9 mouse cellular contexts compared by ENCODE assay signal in genomic region chr10:59814505-59815155, GRCm38 (mm10).
DNase-seq lines count a peak whose midpoint lies in the region; ATAC-seq and TF ChIP-seq lines count a peak whose summit lies in the region.
"Had no signal": no experiment of that assay in that cellular context is flagged by ENCODE, and none has a peak within 500 bp of the region (broad histone marks: within the 10 kb centered on the region; RNA-seq: fewer than 3 reads in every experiment).

No protein-coding gene starts in this region.

- WGBS in hindbrain, embryonic 11.5 days = 76% methylated on average over 7 of the region's 7 CpGs
- WGBS in hindbrain, embryonic 14.5 days = 78% methylated on average over 7 of the region's 7 CpGs
- 71% methylated on average over 7 of the region's 7 CpGs for WGBS in embryonic facial prominence, embryonic 12.5 days
- 76% methylated on average over 7 of the region's 7 CpGs for WGBS in kidney, postnatal 0 days

- ATAC-seq in hindbrain, embryonic 11.5 days (ENCODE audit: low FRiP score) = no peak
- ATAC-seq in hindbrain, embryonic 14.5 days (ENCODE audit: low FRiP score) = no peak
- ATAC-seq in embryonic facial prominence, embryonic 12.5 days (ENCODE audit: insufficient number of reproducible peaks, insufficient read depth, low FRiP score, low TSS enrichment) = no peak
- no peak for ATAC-seq in kidney, postnatal 0 days (replicated peaks; ENCODE audit: low FRiP score, low read depth)

- no peaks in the 10 kb centered on the region; the same call in 1 of the 2 replicates for H3K4me1 ChIP-seq in hindbrain, embryonic 11.5 days (replicated peaks; ENCODE audit: control insufficient read depth, insufficient read depth, low read length)
- 0 out of 2 replicates have a peak, but pooled peaks cover 7% of the 10 kb centered on the region for H3K4me1 ChIP-seq in hindbrain, embryonic 14.5 days (replicated peaks; ENCODE audit: control insufficient read depth, insufficient read depth, low read length)
- H3K4me1 ChIP-seq in embryonic facial prominence, embryonic 12.5 days = peaks cover 12% of the 10 kb centered on the region
- no peaks in the 10 kb centered on the region for H3K4me1 ChIP-seq in kidney, postnatal 0 days (replicated peaks; ENCODE audit: insufficient read depth, low read length)

- no peak overlapping the region for H3K27ac ChIP-seq in hindbrain, embryonic 11.5 days (ENCODE audit: low read depth, low read length)
- H3K27ac ChIP-seq in hindbrain, embryonic 14.5 days = no peak overlapping the region
- peak overlapping the region; percentile 30; the same call in 1 of the 2 replicates for H3K27ac ChIP-seq in embryonic facial prominence, embryonic 12.5 days
- H3K27ac ChIP-seq in kidney, postnatal 0 days = no peak overlapping the region

- TF ChIP-seq CTCF in C2C12 (IDR thresholded peaks at IDR 0.05; ENCODE audit: control insufficient read depth, insufficient read depth, insufficient read length) = peak; percentile 60
- TF ChIP-seq CTCF in kidney, postnatal 0 days (IDR thresholded peaks at IDR 0.05; ENCODE audit: low read depth) = peak; percentile 76

- H3ac ChIP-seq in C2C12 (ENCODE audit: control insufficient read depth, insufficient read length, low read depth) = no peak overlapping the region

- H3K9ac ChIP-seq in hindbrain, embryonic 11.5 days (ENCODE audit: low read depth, low read length) = no peak overlapping the region
- H3K9ac ChIP-seq in hindbrain, embryonic 14.5 days = no peak overlapping the region
- no peak overlapping the region for H3K9ac ChIP-seq in embryonic facial prominence, embryonic 12.5 days
- no peak overlapping the region for H3K9ac ChIP-seq in kidney, postnatal 0 days (ENCODE audit: low read depth, low read length)

- no peak overlapping the region for H3K4me3 ChIP-seq in hindbrain, embryonic 11.5 days (ENCODE audit: low read depth, low read length)
- H3K4me3 ChIP-seq in hindbrain, embryonic 14.5 days (replicated peaks; ENCODE audit: low read length) = no peak overlapping the region
- H3K4me3 ChIP-seq in C2C12 (ENCODE audit: insufficient read depth, poor library complexity, severe bottlenecking) = no peak overlapping the region
- H3K4me3 ChIP-seq in embryonic facial prominence, embryonic 12.5 days = no peak overlapping the region
- H3K4me3 ChIP-seq in kidney, postnatal 0 days (replicated peaks; ENCODE audit: low read depth, low read length) = no peak overlapping the region
- H3K4me3 ChIP-seq: erythroblast, embryonic 14.5 days had no signal

- no peaks in the 10 kb centered on the region for H3K36me3 ChIP-seq in hindbrain, embryonic 11.5 days (ENCODE audit: control insufficient read depth, insufficient read depth, low read length)
- H3K36me3 ChIP-seq in hindbrain, embryonic 14.5 days (replicated peaks; ENCODE audit: control insufficient read depth, insufficient read depth) = no peaks in the 10 kb centered on the region
- no peaks in the 10 kb centered on the region for H3K36me3 ChIP-seq in C2C12 (ENCODE audit: control insufficient read depth, insufficient read depth)
- H3K36me3 ChIP-seq in embryonic facial prominence, embryonic 12.5 days = peaks cover 5% of the 10 kb centered on the region; the same call in 1 of the 2 replicates
- H3K36me3 ChIP-seq in kidney, postnatal 0 days (ENCODE audit: insufficient read depth, low read length) = no peaks in the 10 kb centered on the region

- no peaks in the 10 kb centered on the region for H3K9me3 ChIP-seq in hindbrain, embryonic 11.5 days (ENCODE audit: control insufficient read depth, low read length)
- no peaks in the 10 kb centered on the region for H3K9me3 ChIP-seq in hindbrain, embryonic 14.5 days (ENCODE audit: control insufficient read depth, low read length)
- no peaks in the 10 kb centered on the region for H3K9me3 ChIP-seq in embryonic facial prominence, embryonic 12.5 days
- no peaks in the 10 kb centered on the region for H3K9me3 ChIP-seq in kidney, postnatal 0 days (replicated peaks; ENCODE audit: low read length)

- no peaks in the 10 kb centered on the region for H3K27me3 ChIP-seq in hindbrain, embryonic 11.5 days (ENCODE audit: control insufficient read depth, insufficient read depth, low read length)
- H3K27me3 ChIP-seq in hindbrain, embryonic 14.5 days (ENCODE audit: control insufficient read depth, insufficient read depth, low read length) = no peaks in the 10 kb centered on the region
- H3K27me3 ChIP-seq in C2C12 (ENCODE audit: control insufficient read depth, insufficient read depth, insufficient read length) = no peaks in the 10 kb centered on the region
- no peaks in the 10 kb centered on the region for H3K27me3 ChIP-seq in embryonic facial prominence, embryonic 12.5 days
- no peaks in the 10 kb centered on the region for H3K27me3 ChIP-seq in kidney, postnatal 0 days (ENCODE audit: insufficient read depth, low read length)

- H3K79me3 ChIP-seq in C2C12 (ENCODE audit: low read depth) = no peaks in the 10 kb centered on the region

- DNase-seq in hindbrain, embryonic 11.5 days (ENCODE audit: low spot score) = peak; percentile 62
- no peak for DNase-seq in hindbrain, embryonic 14.5 days (ENCODE audit: low spot score)
- DNase-seq in adrenal gland, adult 8-10 months = peak; percentile 32
- peak; percentile 63 for DNase-seq in kidney, postnatal 0 days (ENCODE audit: low spot score)
- DNase-seq in lung, postnatal 25 days (ENCODE audit: low spot score) = peak; percentile 56
- peak; percentile 35 to 48 for DNase-seq in thymus, postnatal 36 days

- H3K4me2 ChIP-seq in hindbrain, embryonic 11.5 days (replicated peaks; ENCODE audit: low read depth, low read length) = no peak overlapping the region
- no peak overlapping the region for H3K4me2 ChIP-seq in hindbrain, embryonic 14.5 days (replicated peaks)
- H3K4me2 ChIP-seq in embryonic facial prominence, embryonic 12.5 days (replicated peaks) = no peak overlapping the region
- H3K4me2 ChIP-seq in kidney, postnatal 0 days (ENCODE audit: low read length) = no peak overlapping the region

- no peaks in the 10 kb centered on the region for H3K79me2 ChIP-seq in C2C12 (ENCODE audit: control insufficient read depth, insufficient read depth)

TF ChIP-seq in C2C12, 6 proteins besides CTCF, POLR2A, EP300 and RAD21:
- TF ChIP-seq MAX (IDR thresholded peaks at IDR 0.05) (no peak), FOSL1 (IDR thresholded peaks at IDR 0.05; ENCODE audit: insufficient read depth, low read length, poor library complexity, severe bottlenecking) (no peak), MYOD1 (IDR thresholded peaks at IDR 0.05; ENCODE audit: control insufficient read depth, insufficient read length, low read depth) (no peak), MYOG (IDR thresholded peaks at IDR 0.05; ENCODE audit: control insufficient read depth, extremely low read depth, insufficient read length) (no peak), USF1 (IDR thresholded peaks at IDR 0.05; ENCODE audit: low read depth) (no peak), CEBPB (IDR thresholded peaks at IDR 0.05; ENCODE audit: low read depth) (no peak)
